Mouse (Mus musculus): Measurements from ENCODE around the gene Rad9b. TPM values are rescaled to one million over a fixed set of nuclear protein-coding genes. Genes with fewer than 3 reads are reported as not detected.
A peak's percentile ranks its signal among the peaks of the same experiment; 100 is the strongest.

Rad9b gene
- polyA plus RNA-seq, 1 experiment = 4.2 TPM

DNA sequence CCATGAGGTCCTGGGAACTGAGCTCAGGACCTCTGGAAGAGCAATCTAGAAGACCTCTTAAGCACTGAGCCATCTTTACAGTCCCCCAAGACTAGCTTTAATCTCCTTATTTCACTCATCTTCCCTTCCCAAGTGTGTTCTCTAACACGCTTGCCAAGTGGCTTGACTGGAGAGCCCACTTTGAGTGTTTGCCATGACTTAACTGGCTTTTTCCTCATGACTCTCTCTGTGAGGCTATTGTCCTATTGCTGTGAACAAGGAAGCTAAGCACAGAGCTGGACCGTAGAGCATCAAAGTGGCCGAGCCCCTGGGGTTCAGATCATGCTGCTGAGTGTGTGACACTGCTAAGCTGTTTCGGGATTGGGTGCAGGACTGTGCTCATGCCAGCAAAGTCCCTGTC, 41.7 kb downstream of the Rad9b start:
- TF ChIP-seq CTCF (conservative IDR thresholded peaks at IDR 0.05; ENCODE audit: insufficient read depth, insufficient read length, low read depth, low read length) (no peak), POLR2A (IDR thresholded peaks at IDR 0.05; ENCODE audit: low read depth, low read length) (no peak)
- Histone ChIP-seq H3K27ac (ENCODE audit: insufficient read depth, low read depth, low read length) (peak overlapping the region; percentile 21; the same call in 1 of the 2 replicates), H3K36me3 (ENCODE audit: control insufficient read depth, insufficient read depth, low read length) (no peaks in the 10 kb centered on the region), H3K4me3 (ENCODE audit: insufficient read depth, low read depth, low read length) (no peak overlapping the region), H3K4me1 (ENCODE audit: control insufficient read depth, insufficient read depth, low read length) (peaks cover 41% of the 10 kb centered on the region), H3K27me3 (replicated peaks; ENCODE audit: control insufficient read depth, insufficient read depth, low read length) (no peaks in the 10 kb centered on the region)
- no peak for DNase-seq
- 72% methylated on average over 4 of the region's 4 CpGs for WGBS

DNA sequence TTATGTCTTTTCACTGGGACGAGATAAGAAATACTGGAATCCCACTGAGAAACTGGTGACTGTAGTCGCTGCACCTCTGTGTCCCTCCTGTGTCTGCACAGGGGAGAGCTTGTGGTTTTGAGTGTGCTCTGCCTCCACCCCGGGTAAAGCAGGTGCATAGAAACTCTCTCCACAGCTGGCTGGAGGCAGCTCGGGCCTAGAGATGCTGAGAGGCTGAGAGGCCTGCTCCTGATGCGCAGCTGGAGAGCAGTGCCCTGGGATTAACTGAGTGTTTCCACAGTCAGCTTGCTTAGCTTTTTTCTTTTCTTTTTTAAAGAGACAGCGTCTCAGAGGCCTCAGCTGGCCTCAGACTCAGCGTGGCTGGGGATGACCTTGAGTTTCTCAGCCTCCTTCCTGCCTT, 42.3 kb downstream of the Rad9b start:
- no peak for DNase-seq
- 53% methylated on average over 7 of the region's 7 CpGs for WGBS
- H3K4me1 ChIP-seq (ENCODE audit: control insufficient read depth, insufficient read depth, low read length) = peaks cover 34% of the 10 kb centered on the region
- H3K36me3 ChIP-seq (ENCODE audit: control insufficient read depth, insufficient read depth, low read length) = no peaks in the 10 kb centered on the region
- TF ChIP-seq POLR2A (IDR thresholded peaks at IDR 0.05; ENCODE audit: low read depth, low read length) (no peak), CTCF (conservative IDR thresholded peaks at IDR 0.05; ENCODE audit: insufficient read depth, insufficient read length, low read depth, low read length) (no peak)
- no peaks in the 10 kb centered on the region for H3K27me3 ChIP-seq (replicated peaks; ENCODE audit: control insufficient read depth, insufficient read depth, low read length)
- peak overlapping the region; percentile 2; the same call in 1 of the 2 replicates for H3K27ac ChIP-seq (ENCODE audit: insufficient read depth, low read depth, low read length)
- H3K4me3 ChIP-seq (ENCODE audit: insufficient read depth, low read depth, low read length) = no peak overlapping the region

DNA sequence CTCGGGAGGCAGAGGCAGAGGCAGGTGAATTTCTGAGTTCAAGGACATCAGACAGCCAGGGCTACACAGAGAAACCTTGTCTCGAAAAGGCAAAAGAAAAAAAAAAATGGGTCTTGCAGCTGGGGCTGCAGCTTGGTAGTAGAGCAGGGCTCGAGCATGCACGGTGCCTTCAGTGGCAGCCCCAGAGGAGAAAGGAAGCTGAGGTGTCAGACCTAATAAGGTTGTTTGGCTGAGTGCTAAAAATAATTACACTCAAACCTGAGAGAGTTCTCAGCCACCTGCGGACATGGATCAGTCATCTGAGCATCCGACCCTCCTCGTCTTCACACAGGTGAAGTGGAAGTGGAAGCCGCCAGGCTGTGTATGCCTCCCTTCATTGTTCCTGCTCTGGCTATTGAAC, 43.3 kb downstream of the Rad9b start:
- TF ChIP-seq POLR2A (IDR thresholded peaks at IDR 0.05; ENCODE audit: low read depth, low read length) = no peak
- no peak for TF ChIP-seq CTCF (conservative IDR thresholded peaks at IDR 0.05; ENCODE audit: insufficient read depth, insufficient read length, low read depth, low read length)
- WGBS = 80% methylated on average over 8 of the region's 8 CpGs
- H3K27ac ChIP-seq (ENCODE audit: insufficient read depth, low read depth, low read length) = no peak overlapping the region
- DNase-seq = no peak
- no peak overlapping the region for H3K4me3 ChIP-seq (ENCODE audit: insufficient read depth, low read depth, low read length)
- H3K4me1 ChIP-seq (ENCODE audit: control insufficient read depth, insufficient read depth, low read length) = peaks cover 31% of the 10 kb centered on the region
- no peaks in the 10 kb centered on the region for H3K36me3 ChIP-seq (ENCODE audit: control insufficient read depth, insufficient read depth, low read length)
- H3K27me3 ChIP-seq (replicated peaks; ENCODE audit: control insufficient read depth, insufficient read depth, low read length) = no peaks in the 10 kb centered on the region

DNA sequence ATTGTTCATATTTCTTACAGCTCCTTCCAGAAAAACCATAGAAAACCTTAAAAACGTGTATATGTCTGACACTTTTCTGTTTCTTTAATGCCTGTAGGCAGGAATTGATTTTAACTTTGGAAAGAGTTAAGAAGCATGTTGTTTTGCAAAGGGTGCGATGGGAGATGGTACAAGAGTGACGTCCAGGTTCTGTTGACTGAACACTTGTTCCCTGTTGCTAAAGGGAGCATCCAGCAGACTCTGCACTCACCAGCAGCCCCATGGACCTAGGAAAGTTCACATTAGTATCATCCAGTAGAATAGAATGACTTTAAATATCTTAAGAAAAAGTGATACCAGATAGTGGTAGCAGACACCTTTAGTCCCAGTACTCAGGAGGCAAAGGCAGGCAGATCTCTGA, 47.5 kb downstream of the Rad9b start:
- WGBS = 81% methylated on average over 3 of the region's 3 CpGs
- H3K4me3 ChIP-seq (ENCODE audit: insufficient read depth, low read depth, low read length) = no peak overlapping the region
- H3K27ac ChIP-seq (ENCODE audit: insufficient read depth, low read depth, low read length) = no peak overlapping the region
- H3K4me1 ChIP-seq (ENCODE audit: control insufficient read depth, insufficient read depth, low read length) = peaks cover 40% of the 10 kb centered on the region
- no peaks in the 10 kb centered on the region for H3K27me3 ChIP-seq (replicated peaks; ENCODE audit: control insufficient read depth, insufficient read depth, low read length)
- TF ChIP-seq POLR2A (IDR thresholded peaks at IDR 0.05; ENCODE audit: low read depth, low read length) = no peak
- no peak for TF ChIP-seq CTCF (conservative IDR thresholded peaks at IDR 0.05; ENCODE audit: insufficient read depth, insufficient read length, low read depth, low read length)
- no peaks in the 10 kb centered on the region for H3K36me3 ChIP-seq (ENCODE audit: control insufficient read depth, insufficient read depth, low read length)
- DNase-seq = no peak

DNA sequence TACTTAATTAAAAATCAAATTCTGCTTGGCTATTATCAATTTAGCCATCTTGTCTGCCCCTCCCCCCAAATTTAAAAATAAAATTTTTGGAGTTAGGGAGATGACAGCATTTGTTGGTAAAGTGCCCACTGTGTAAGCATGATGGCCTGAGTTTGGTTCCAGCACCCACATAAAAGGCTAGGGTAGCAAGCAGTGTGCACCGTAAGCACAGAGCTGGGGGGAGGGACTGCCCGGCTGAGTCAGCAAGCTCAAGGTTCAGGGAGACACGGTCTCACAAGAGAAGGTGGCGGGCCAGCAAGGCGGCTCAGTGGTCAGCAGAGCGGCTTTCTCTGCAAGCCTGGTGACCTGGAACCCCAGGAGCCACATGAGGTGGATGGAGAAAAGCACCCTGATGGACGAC, 48.6 kb downstream of the Rad9b start:
- peak; percentile 89 for DNase-seq

DNA sequence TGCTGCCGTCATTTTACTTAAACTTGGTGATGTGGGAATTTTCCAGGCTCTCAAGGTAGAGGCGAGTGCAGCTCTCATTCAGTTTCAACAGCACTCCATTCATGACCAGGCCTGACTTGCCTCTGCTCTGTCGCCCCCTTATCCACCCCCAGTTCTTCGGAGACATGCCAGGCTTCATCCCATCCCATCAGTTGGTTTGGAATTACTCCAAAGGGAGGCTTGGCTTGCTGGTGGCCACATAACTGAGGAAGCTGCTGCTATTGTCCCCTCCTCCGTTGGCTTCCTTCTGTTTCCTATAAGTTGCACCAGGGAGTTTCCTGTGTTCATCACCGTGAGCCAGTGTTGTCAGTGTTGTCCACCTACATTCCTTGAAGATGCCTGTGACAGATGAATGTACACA, 49.5 kb downstream of the Rad9b start:
- no peak overlapping the region for H3K27ac ChIP-seq (ENCODE audit: insufficient read depth, low read depth, low read length)
- TF ChIP-seq CTCF (conservative IDR thresholded peaks at IDR 0.05; ENCODE audit: insufficient read depth, insufficient read length, low read depth, low read length) (no peak), POLR2A (IDR thresholded peaks at IDR 0.05; ENCODE audit: low read depth, low read length) (no peak)
- no peak for DNase-seq

More for the DNA sequence above, 48.6 kb downstream of the Rad9b start:
- 50% methylated on average over 7 of the region's 7 CpGs for WGBS
- TF ChIP-seq POLR2A (IDR thresholded peaks at IDR 0.05; ENCODE audit: low read depth, low read length) (no peak), CTCF (conservative IDR thresholded peaks at IDR 0.05; ENCODE audit: insufficient read depth, insufficient read length, low read depth, low read length) (no peak)
- H3K27me3 ChIP-seq (replicated peaks; ENCODE audit: control insufficient read depth, insufficient read depth, low read length) = no peaks in the 10 kb centered on the region
- H3K4me1 ChIP-seq (ENCODE audit: control insufficient read depth, insufficient read depth, low read length) = peaks cover 41% of the 10 kb centered on the region
- H3K27ac ChIP-seq (ENCODE audit: insufficient read depth, low read depth, low read length) = no peak overlapping the region
- no peak overlapping the region for H3K4me3 ChIP-seq (ENCODE audit: insufficient read depth, low read depth, low read length)
- H3K36me3 ChIP-seq (ENCODE audit: control insufficient read depth, insufficient read depth, low read length) = no peaks in the 10 kb centered on the region

DNA sequence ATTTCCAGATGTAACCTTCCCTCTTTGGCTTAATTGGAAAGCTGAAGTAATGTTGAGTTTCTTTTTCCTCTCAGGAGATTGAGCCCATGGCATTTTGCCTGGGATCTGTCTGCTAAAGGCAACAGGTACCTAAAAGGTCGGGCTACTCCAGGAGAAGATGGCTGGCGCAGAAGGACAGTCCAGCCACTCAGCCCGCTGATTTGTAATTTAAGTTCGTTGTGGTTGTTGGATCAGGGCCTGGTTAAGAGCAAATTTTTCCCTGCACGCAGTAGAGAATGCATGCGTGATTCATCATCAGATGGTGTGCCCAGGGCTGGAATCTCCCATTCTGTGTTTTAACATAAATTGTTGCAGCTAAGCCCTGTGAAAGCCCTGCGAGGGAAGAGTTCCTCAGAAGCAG, 50.1 kb downstream of the Rad9b start:
- Histone ChIP-seq H3K4me3 (ENCODE audit: insufficient read depth, low read depth, low read length) (no peak overlapping the region), H3K27ac (ENCODE audit: insufficient read depth, low read depth, low read length) (peak overlapping the region; percentile 72; the same call in 1 of the 2 replicates), H3K27me3 (replicated peaks; ENCODE audit: control insufficient read depth, insufficient read depth, low read length) (no peaks in the 10 kb centered on the region), H3K4me1 (ENCODE audit: control insufficient read depth, insufficient read depth, low read length) (peaks cover 50% of the 10 kb centered on the region), H3K36me3 (ENCODE audit: control insufficient read depth, insufficient read depth, low read length) (no peaks in the 10 kb centered on the region)
- WGBS = 44% methylated on average over 7 of the region's 7 CpGs
- TF ChIP-seq CTCF (conservative IDR thresholded peaks at IDR 0.05; ENCODE audit: insufficient read depth, insufficient read length, low read depth, low read length) = no peak
- no peak for TF ChIP-seq POLR2A (IDR thresholded peaks at IDR 0.05; ENCODE audit: low read depth, low read length)
- DNase-seq = no peak

More for the DNA sequence above, 49.5 kb downstream of the Rad9b start:
- H3K27me3 ChIP-seq (replicated peaks; ENCODE audit: control insufficient read depth, insufficient read depth, low read length) = no peaks in the 10 kb centered on the region
- H3K4me3 ChIP-seq (ENCODE audit: insufficient read depth, low read depth, low read length) = no peak overlapping the region
- no peaks in the 10 kb centered on the region for H3K36me3 ChIP-seq (ENCODE audit: control insufficient read depth, insufficient read depth, low read length)
- 50% methylated on average over 6 of the region's 6 CpGs for WGBS
- peaks cover 49% of the 10 kb centered on the region for H3K4me1 ChIP-seq (ENCODE audit: control insufficient read depth, insufficient read depth, low read length)

All from kidney, adult 2 months (tissue).